Mouse (Mus musculus): ENCODE measurements around the gene Setdb2. TPM values are rescaled to one million over a fixed set of nuclear protein-coding genes. Genes with fewer than 3 reads are reported as not detected.

The Setdb2 gene
- polyA plus RNA-seq (2014; fragmentation: Nextera tagmentation; extraction: Ambion mirVana) = 14.0 and 15.4 TPM in 2 replicates

DNA sequence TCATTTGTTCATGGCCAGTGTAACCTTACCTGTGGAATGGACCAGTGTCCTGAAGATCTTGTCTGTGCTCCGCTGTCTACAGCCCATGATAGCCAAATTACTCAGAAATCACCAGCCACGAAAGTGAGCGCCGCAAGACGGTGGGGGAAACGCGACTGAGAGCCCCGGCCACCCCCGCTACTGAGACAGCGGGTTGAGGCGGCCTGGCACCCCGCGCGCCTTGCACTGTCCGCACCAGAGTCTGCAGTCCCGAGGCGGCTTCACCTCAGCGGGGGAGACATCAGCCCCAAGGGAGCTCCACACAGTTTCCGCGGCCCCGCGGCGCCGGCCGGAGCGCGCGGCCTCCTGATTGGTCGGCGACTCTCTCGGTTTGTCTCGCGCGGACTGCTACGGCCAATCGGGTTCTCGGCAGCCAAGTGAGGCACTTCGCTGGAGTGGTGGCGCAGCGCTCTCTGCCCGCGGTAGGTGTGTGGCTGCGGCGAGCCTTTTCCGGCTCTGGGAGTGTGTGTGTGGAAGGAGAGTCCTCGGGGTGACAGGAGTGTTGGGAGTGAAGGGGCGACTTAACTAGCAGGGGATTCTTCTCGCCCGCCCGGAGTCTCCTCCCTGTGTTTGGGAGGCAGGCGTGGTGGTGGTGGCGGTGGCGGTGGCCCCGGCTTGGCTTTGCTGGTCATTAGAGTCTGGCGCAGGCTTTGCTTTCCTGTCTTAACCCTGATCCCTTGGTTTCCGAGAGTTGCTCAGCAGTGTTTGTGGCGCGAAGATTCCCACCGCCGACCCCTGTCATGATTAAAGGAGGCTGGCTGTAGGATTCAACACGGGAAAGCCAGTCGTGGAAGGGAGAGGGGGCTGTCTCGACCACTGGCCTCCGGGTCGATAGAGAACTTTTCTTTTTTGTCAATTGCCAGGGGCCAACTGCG is at the start of gene Setdb2, which contains the start of gene Cab39l:
Gene Setdb2, minus strand, starts transcription at position 327 of the 914 bp plus-strand sequence.
Gene Cab39l, plus strand, starts transcription at position 415 of the 914 bp plus-strand sequence.
- no peaks in the 10 kb centered on the region for H3K4me1 ChIP-seq (ENCODE audit: control insufficient read depth, insufficient read depth, low read length)
- no peaks in the 10 kb centered on the region for H3K36me3 ChIP-seq (replicated peaks; ENCODE audit: control insufficient read depth, insufficient read depth, low read depth, low read length)
- no peaks in the 10 kb centered on the region for H3K9me3 ChIP-seq (replicated peaks; ENCODE audit: control insufficient read depth, low read length)
- peak within 1 kb of the TSS; percentile 59 for H3K4me2 ChIP-seq (ENCODE audit: low read depth, low read length)
- DNase-seq (ENCODE audit: low spot score) = peak; percentile 94
- H3K27me3 ChIP-seq (ENCODE audit: control insufficient read depth, insufficient read depth, low read length) = no peaks in the 10 kb centered on the region
- peak within 1 kb of the TSS; percentile 74 for H3K4me3 ChIP-seq (ENCODE audit: low read depth, low read length)
- under 1% methylated on average over 66 of the region's 66 CpGs for WGBS
- peak within 1 kb of the TSS; percentile 78 for H3K9ac ChIP-seq (replicated peaks; ENCODE audit: low read length)
- ATAC-seq (replicated peaks; ENCODE audit: insufficient number of reproducible peaks, low FRiP score, low TSS enrichment, low read depth) = peak; percentile 99
- H3K27ac ChIP-seq (replicated peaks; ENCODE audit: low read depth, low read length) = no peak within 1 kb of the TSS

DNA sequence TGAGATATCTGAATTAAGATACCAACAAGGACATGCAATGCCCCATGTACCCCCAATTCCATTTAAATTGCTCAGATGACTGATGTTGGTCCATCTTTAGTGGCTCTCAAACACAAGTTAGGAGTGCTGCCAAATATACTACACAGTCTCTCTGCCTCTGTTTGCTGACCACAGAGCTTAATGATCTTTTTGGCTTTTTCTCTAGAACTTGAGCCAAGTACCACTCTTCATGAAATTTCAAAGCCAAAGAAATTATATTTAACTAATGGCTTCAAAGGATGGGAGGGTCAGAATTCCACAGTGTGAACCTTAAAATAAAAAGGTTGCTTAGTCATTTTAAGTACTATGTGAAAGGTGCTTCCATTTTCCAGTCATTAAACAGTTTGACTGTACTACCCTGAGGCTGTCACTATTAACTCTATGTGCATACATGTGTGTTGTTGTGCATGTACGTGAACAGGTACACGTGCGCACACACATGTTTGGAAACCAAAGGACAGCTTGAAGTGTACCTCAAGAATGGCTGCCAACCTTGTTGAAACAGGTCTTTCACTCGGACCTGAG is 44.6 kb upstream of the Setdb2 start:
- no peak overlapping the region for H3K9ac ChIP-seq (replicated peaks; ENCODE audit: low read length)
- no peaks in the 10 kb centered on the region for H3K36me3 ChIP-seq (replicated peaks; ENCODE audit: control insufficient read depth, insufficient read depth, low read depth, low read length)
- H3K4me3 ChIP-seq (ENCODE audit: low read depth, low read length) = no peak overlapping the region
- WGBS = 93% methylated on average over 4 of the region's 4 CpGs
- DNase-seq (ENCODE audit: low spot score) (no peak), ATAC-seq (replicated peaks; ENCODE audit: insufficient number of reproducible peaks, low FRiP score, low TSS enrichment, low read depth) (no peak)
- H3K27ac ChIP-seq (replicated peaks; ENCODE audit: low read depth, low read length) = no peak overlapping the region
- no peaks in the 10 kb centered on the region for H3K4me1 ChIP-seq (ENCODE audit: control insufficient read depth, insufficient read depth, low read length)
- H3K27me3 ChIP-seq (ENCODE audit: control insufficient read depth, insufficient read depth, low read length) = no peaks in the 10 kb centered on the region
- H3K9me3 ChIP-seq (replicated peaks; ENCODE audit: control insufficient read depth, low read length) = no peaks in the 10 kb centered on the region
- H3K4me2 ChIP-seq (ENCODE audit: low read depth, low read length) = no peak overlapping the region

DNA sequence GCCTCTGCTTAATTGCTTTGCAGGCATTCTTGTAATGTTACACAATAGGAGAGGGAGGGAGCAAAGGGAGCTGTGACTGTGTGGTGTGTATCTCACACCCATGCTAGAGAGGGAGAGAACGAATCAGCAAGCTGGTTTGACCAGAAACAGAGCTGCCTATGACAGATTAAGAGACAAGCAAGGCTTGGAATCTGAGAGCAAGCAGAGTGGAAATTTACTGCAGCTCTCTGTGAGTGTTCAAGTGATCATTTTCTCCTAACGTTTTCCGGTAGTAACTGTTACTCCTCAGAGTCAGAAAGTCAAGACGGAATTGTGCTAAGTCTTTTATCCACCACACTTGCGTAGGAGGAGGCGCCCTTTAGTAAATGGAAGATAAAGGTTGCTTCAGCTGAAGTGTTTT is 38.0 kb upstream of the Setdb2 start:
- no peak overlapping the region for H3K4me2 ChIP-seq (ENCODE audit: low read depth, low read length)
- 66% methylated on average over 6 of the region's 6 CpGs for WGBS
- DNase-seq (ENCODE audit: low spot score) (no peak), ATAC-seq (replicated peaks; ENCODE audit: insufficient number of reproducible peaks, low FRiP score, low TSS enrichment, low read depth) (no peak)
- no peak overlapping the region for H3K27ac ChIP-seq (replicated peaks; ENCODE audit: low read depth, low read length)
- H3K9ac ChIP-seq (replicated peaks; ENCODE audit: low read length) = no peak overlapping the region
- no peaks in the 10 kb centered on the region for H3K27me3 ChIP-seq (ENCODE audit: control insufficient read depth, insufficient read depth, low read length)
- H3K4me1 ChIP-seq (ENCODE audit: control insufficient read depth, insufficient read depth, low read length) = no peaks in the 10 kb centered on the region
- no peak overlapping the region for H3K4me3 ChIP-seq (ENCODE audit: low read depth, low read length)
- no peaks in the 10 kb centered on the region for H3K9me3 ChIP-seq (replicated peaks; ENCODE audit: control insufficient read depth, low read length)
- H3K36me3 ChIP-seq (replicated peaks; ENCODE audit: control insufficient read depth, insufficient read depth, low read depth, low read length) = no peaks in the 10 kb centered on the region

DNA sequence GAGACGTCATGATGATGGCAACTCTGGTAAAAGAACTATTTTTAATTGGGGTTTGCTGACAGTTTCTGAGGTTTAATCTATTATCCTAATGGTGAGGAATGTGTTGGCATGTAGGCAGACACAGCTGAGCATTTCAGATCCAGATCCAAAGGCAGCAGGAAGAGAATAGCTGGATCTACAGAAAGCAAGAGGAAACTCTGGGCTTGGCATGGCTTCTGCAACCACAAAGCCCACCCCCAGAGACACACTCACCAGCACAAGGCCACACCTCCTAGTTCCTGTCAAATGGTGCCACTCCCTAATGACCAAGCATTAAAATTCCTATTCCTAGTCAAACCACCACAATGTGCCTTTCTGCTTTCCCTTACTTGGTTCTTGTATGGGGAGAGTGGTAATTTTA is 30.1 kb upstream of the Setdb2 start:
- no peaks in the 10 kb centered on the region for H3K9me3 ChIP-seq (replicated peaks; ENCODE audit: control insufficient read depth, low read length)
- no peak overlapping the region for H3K4me2 ChIP-seq (ENCODE audit: low read depth, low read length)
- 80% methylated on average over 1 of the region's 1 CpGs for WGBS
- no peaks in the 10 kb centered on the region for H3K4me1 ChIP-seq (ENCODE audit: control insufficient read depth, insufficient read depth, low read length)
- no peaks in the 10 kb centered on the region for H3K27me3 ChIP-seq (ENCODE audit: control insufficient read depth, insufficient read depth, low read length)
- no peak overlapping the region for H3K4me3 ChIP-seq (ENCODE audit: low read depth, low read length)
- ATAC-seq (replicated peaks; ENCODE audit: insufficient number of reproducible peaks, low FRiP score, low TSS enrichment, low read depth) (no peak), DNase-seq (ENCODE audit: low spot score) (no peak)
- H3K27ac ChIP-seq (replicated peaks; ENCODE audit: low read depth, low read length) = no peak overlapping the region
- no peaks in the 10 kb centered on the region for H3K36me3 ChIP-seq (replicated peaks; ENCODE audit: control insufficient read depth, insufficient read depth, low read depth, low read length)
- H3K9ac ChIP-seq (replicated peaks; ENCODE audit: low read length) = no peak overlapping the region

DNA sequence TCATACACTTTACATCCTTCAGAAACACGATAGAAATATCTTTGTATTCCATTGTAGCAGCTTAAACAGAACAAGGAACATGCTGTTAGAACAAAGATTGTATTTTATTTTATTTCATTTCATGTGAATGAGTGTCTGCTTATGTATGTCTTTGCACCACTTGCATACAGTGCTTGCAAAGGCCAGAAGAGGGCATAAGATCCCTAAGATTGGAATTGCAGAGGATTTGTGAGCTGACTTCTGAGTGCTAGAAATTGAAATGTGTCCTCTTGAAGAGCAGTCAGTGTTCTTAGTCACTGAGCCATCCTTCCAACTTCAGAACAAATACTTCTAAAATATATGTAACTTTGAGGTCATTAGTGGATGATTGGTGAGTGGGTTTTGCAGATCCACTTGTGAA is 27.1 kb upstream of the Setdb2 start:
- no peaks in the 10 kb centered on the region for H3K9me3 ChIP-seq (replicated peaks; ENCODE audit: control insufficient read depth, low read length)
- H3K4me3 ChIP-seq (ENCODE audit: low read depth, low read length) = no peak overlapping the region
- H3K36me3 ChIP-seq (replicated peaks; ENCODE audit: control insufficient read depth, insufficient read depth, low read depth, low read length) = no peaks in the 10 kb centered on the region
- no peak overlapping the region for H3K4me2 ChIP-seq (ENCODE audit: low read depth, low read length)
- no peaks in the 10 kb centered on the region for H3K27me3 ChIP-seq (ENCODE audit: control insufficient read depth, insufficient read depth, low read length)
- ATAC-seq (replicated peaks; ENCODE audit: insufficient number of reproducible peaks, low FRiP score, low TSS enrichment, low read depth) (no peak), DNase-seq (ENCODE audit: low spot score) (no peak)
- no peaks in the 10 kb centered on the region for H3K4me1 ChIP-seq (ENCODE audit: control insufficient read depth, insufficient read depth, low read length)
- H3K9ac ChIP-seq (replicated peaks; ENCODE audit: low read length) = no peak overlapping the region
- WGBS = 73% methylated on average over 1 of the region's 1 CpGs
- no peak overlapping the region for H3K27ac ChIP-seq (replicated peaks; ENCODE audit: low read depth, low read length)

DNA sequence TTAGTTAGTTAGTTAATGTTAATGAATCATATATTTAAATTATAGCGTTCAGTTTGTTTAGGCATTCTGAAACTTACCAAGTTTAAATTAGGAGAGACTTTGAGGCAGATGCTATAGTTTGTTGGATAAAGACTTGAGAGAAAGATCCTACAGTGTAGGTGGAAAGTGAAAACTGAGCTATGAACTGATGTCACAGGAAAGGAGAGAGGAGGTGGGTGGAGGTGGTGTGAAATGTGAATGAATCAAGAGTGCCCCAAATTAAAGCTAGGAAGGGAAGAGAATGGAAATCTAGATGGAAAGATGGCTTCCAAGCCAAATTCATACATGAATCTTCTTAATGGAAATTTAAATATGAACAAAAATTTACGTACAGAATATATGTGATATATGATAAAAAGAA is 25.8 kb upstream of the Setdb2 start:
- Histone ChIP-seq H3K4me1 (ENCODE audit: control insufficient read depth, insufficient read depth, low read length) (no peaks in the 10 kb centered on the region), H3K27ac (replicated peaks; ENCODE audit: low read depth, low read length) (no peak overlapping the region), H3K9ac (replicated peaks; ENCODE audit: low read length) (no peak overlapping the region), H3K4me3 (ENCODE audit: low read depth, low read length) (no peak overlapping the region), H3K4me2 (ENCODE audit: low read depth, low read length) (no peak overlapping the region), H3K36me3 (replicated peaks; ENCODE audit: control insufficient read depth, insufficient read depth, low read depth, low read length) (no peaks in the 10 kb centered on the region), H3K9me3 (replicated peaks; ENCODE audit: control insufficient read depth, low read length) (no peaks in the 10 kb centered on the region), H3K27me3 (ENCODE audit: control insufficient read depth, insufficient read depth, low read length) (no peaks in the 10 kb centered on the region)
- DNase-seq (ENCODE audit: low spot score) (no peak), ATAC-seq (replicated peaks; ENCODE audit: insufficient number of reproducible peaks, low FRiP score, low TSS enrichment, low read depth) (no peak)
- 83% methylated on average over 2 of the region's 2 CpGs for WGBS

DNA sequence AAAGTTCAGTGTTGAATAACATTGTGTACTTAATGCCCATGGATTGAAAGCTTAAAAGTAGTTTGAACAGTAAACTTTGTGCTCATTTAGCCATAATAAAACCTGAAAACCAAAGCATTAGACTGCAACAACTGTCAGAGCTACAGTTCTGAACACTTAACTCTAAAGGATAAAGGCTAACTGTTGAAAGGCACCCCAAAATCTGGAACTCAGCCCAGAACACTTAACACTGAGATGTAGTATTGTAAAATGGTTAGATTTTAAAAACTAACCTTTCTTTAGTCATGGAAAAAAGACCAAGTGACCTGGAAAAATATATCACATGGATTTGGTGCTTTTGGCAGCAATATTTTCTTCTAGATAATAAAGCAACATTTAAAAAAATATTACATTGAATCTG is 7.3 kb upstream of the Setdb2 start:
- H3K4me3 ChIP-seq (ENCODE audit: low read depth, low read length) = no peak overlapping the region
- H3K9me3 ChIP-seq (replicated peaks; ENCODE audit: control insufficient read depth, low read length) = no peaks in the 10 kb centered on the region
- no peak for DNase-seq (ENCODE audit: low spot score)
- H3K36me3 ChIP-seq (replicated peaks; ENCODE audit: control insufficient read depth, insufficient read depth, low read depth, low read length) = no peaks in the 10 kb centered on the region
- H3K27ac ChIP-seq (replicated peaks; ENCODE audit: low read depth, low read length) = no peak overlapping the region
- no peak for ATAC-seq (replicated peaks; ENCODE audit: insufficient number of reproducible peaks, low FRiP score, low TSS enrichment, low read depth)
- H3K27me3 ChIP-seq (ENCODE audit: control insufficient read depth, insufficient read depth, low read length) = no peaks in the 10 kb centered on the region
- H3K4me2 ChIP-seq (ENCODE audit: low read depth, low read length) = no peak overlapping the region
- H3K9ac ChIP-seq (replicated peaks; ENCODE audit: low read length) = no peak overlapping the region
- no peaks in the 10 kb centered on the region for H3K4me1 ChIP-seq (ENCODE audit: control insufficient read depth, insufficient read depth, low read length)

DNA sequence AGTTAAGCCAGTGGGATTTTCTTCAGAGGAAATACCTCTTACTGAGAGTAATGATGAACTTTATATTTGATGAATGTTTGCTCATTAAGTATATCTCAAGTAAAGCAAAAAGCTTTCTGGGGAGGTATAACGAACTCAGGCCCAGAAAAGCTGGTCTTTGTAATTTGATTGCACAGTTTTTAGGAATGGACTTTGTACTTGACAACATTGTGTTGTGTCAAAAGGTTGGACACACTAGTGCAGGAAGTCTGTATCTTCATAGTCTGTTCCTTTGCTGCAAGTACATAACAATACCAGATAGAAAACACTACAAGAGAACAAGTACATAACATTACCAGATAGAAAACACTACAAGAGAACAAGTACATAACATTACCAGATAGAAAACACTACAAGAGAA is 4.7 kb upstream of the Setdb2 start:
- Histone ChIP-seq H3K36me3 (replicated peaks; ENCODE audit: control insufficient read depth, insufficient read depth, low read depth, low read length) (no peaks in the 10 kb centered on the region), H3K4me1 (ENCODE audit: control insufficient read depth, insufficient read depth, low read length) (no peaks in the 10 kb centered on the region), H3K9me3 (replicated peaks; ENCODE audit: control insufficient read depth, low read length) (no peaks in the 10 kb centered on the region), H3K4me2 (ENCODE audit: low read depth, low read length) (no peak overlapping the region), H3K27ac (replicated peaks; ENCODE audit: low read depth, low read length) (no peak overlapping the region), H3K9ac (replicated peaks; ENCODE audit: low read length) (no peak overlapping the region), H3K27me3 (ENCODE audit: control insufficient read depth, insufficient read depth, low read length) (no peaks in the 10 kb centered on the region), H3K4me3 (ENCODE audit: low read depth, low read length) (no peak overlapping the region)
- 93% methylated on average over 1 of the region's 1 CpGs for WGBS
- no peak for ATAC-seq (replicated peaks; ENCODE audit: insufficient number of reproducible peaks, low FRiP score, low TSS enrichment, low read depth)
- DNase-seq (ENCODE audit: low spot score) = no peak

Data from embryonic facial prominence, embryonic 11.5 days (tissue).